Mouse (Mus musculus): ENCODE results near the gene Hectd2. TPM values are rescaled to one million over a fixed set of nuclear protein-coding genes. Genes with fewer than 3 reads are reported as not detected.
A peak's percentile ranks its signal among the peaks of the same experiment; 100 is the strongest.

Gene Hectd2
- polyA plus RNA-seq, 1 experiment: not detected

- peaks cover 7% of the 10 kb centered on the region for H3K4me1 ChIP-seq (ENCODE audit: control insufficient read depth, insufficient read depth, low read length)
- no peak overlapping the region for H3K4me3 ChIP-seq (ENCODE audit: insufficient read depth, low read depth, low read length)
- 35% methylated on average over 8 of the region's 8 CpGs for WGBS
- TF ChIP-seq POLR2A (IDR thresholded peaks at IDR 0.05; ENCODE audit: insufficient read depth, low read depth, low read length): no peak
- TF ChIP-seq CTCF (IDR thresholded peaks at IDR 0.05; ENCODE audit: insufficient read depth, low read depth, low read length): no peak
- H3K27ac ChIP-seq (ENCODE audit: insufficient read depth, low read depth, low read length): no peak overlapping the region
Measured at GRCm38 (mm10) chr19:36534766-36535140, 19.7 kb upstream of the Hectd2 start.

- Histone ChIP-seq H3K27ac (ENCODE audit: insufficient read depth, low read depth, low read length) (no peak overlapping the region), H3K4me3 (ENCODE audit: insufficient read depth, low read depth, low read length) (no peak overlapping the region)
- 85% methylated on average over 2 of the region's 2 CpGs for WGBS
Measured at GRCm38 (mm10) chr19:36535186-36535585, 19.3 kb upstream of the Hectd2 start.

GRCm38 (mm10) chr19:36535878-36536277 is 18.6 kb upstream of the Hectd2 start:
- WGBS: 52% methylated on average over 6 of the region's 6 CpGs
- TF ChIP-seq CTCF (IDR thresholded peaks at IDR 0.05; ENCODE audit: insufficient read depth, low read depth, low read length) (no peak), POLR2A (IDR thresholded peaks at IDR 0.05; ENCODE audit: insufficient read depth, low read depth, low read length) (no peak)
- H3K27ac ChIP-seq (ENCODE audit: insufficient read depth, low read depth, low read length): no peak overlapping the region
- H3K4me1 ChIP-seq (ENCODE audit: control insufficient read depth, insufficient read depth, low read length): peaks cover 10% of the 10 kb centered on the region
- no peak overlapping the region for H3K4me3 ChIP-seq (ENCODE audit: insufficient read depth, low read depth, low read length)

More at GRCm38 (mm10) chr19:36535186-36535585, 19.3 kb upstream of the Hectd2 start:
- H3K4me1 ChIP-seq (ENCODE audit: control insufficient read depth, insufficient read depth, low read length): peaks cover 10% of the 10 kb centered on the region
- TF ChIP-seq CTCF (IDR thresholded peaks at IDR 0.05; ENCODE audit: insufficient read depth, low read depth, low read length): no peak
- no peak for TF ChIP-seq POLR2A (IDR thresholded peaks at IDR 0.05; ENCODE audit: insufficient read depth, low read depth, low read length)

- H3K4me3 ChIP-seq (ENCODE audit: insufficient read depth, low read depth, low read length): no peak overlapping the region
- peaks cover 10% of the 10 kb centered on the region for H3K4me1 ChIP-seq (ENCODE audit: control insufficient read depth, insufficient read depth, low read length)
- WGBS: 70% methylated on average over 11 of the region's 11 CpGs
- no peak overlapping the region for H3K27ac ChIP-seq (ENCODE audit: insufficient read depth, low read depth, low read length)
- TF ChIP-seq CTCF (IDR thresholded peaks at IDR 0.05; ENCODE audit: insufficient read depth, low read depth, low read length) (no peak), POLR2A (IDR thresholded peaks at IDR 0.05; ENCODE audit: insufficient read depth, low read depth, low read length) (no peak)
Measured at GRCm38 (mm10) chr19:36536929-36537328, 17.5 kb upstream of the Hectd2 start.

GRCm38 (mm10) chr19:36538528-36538927 is 15.9 kb upstream of the Hectd2 start:
- WGBS: 3% methylated on average over 4 of the region's 4 CpGs
- Histone ChIP-seq H3K27ac (ENCODE audit: insufficient read depth, low read depth, low read length) (no peak overlapping the region), H3K4me3 (ENCODE audit: insufficient read depth, low read depth, low read length) (no peak overlapping the region), H3K4me1 (ENCODE audit: control insufficient read depth, insufficient read depth, low read length) (peaks cover 10% of the 10 kb centered on the region)
- TF ChIP-seq POLR2A (IDR thresholded peaks at IDR 0.05; ENCODE audit: insufficient read depth, low read depth, low read length) (no peak), CTCF (IDR thresholded peaks at IDR 0.05; ENCODE audit: insufficient read depth, low read depth, low read length) (no peak)

GRCm38 (mm10) chr19:36539311-36539710 is 15.1 kb upstream of the Hectd2 start:
- Histone ChIP-seq H3K4me1 (ENCODE audit: control insufficient read depth, insufficient read depth, low read length) (peaks cover 7% of the 10 kb centered on the region), H3K4me3 (ENCODE audit: insufficient read depth, low read depth, low read length) (no peak overlapping the region), H3K27ac (ENCODE audit: insufficient read depth, low read depth, low read length) (no peak overlapping the region)
- TF ChIP-seq POLR2A (IDR thresholded peaks at IDR 0.05; ENCODE audit: insufficient read depth, low read depth, low read length): no peak
- TF ChIP-seq CTCF (IDR thresholded peaks at IDR 0.05; ENCODE audit: insufficient read depth, low read depth, low read length): no peak
- 99% methylated on average over 2 of the region's 2 CpGs for WGBS

- no peak overlapping the region for H3K27ac ChIP-seq (ENCODE audit: insufficient read depth, low read depth, low read length)
- 0 out of 2 replicates have a peak, but pooled peaks cover 3% of the 10 kb centered on the region for H3K4me1 ChIP-seq (ENCODE audit: control insufficient read depth, insufficient read depth, low read length)
- WGBS: 74% methylated on average over 10 of the region's 10 CpGs
- no peak overlapping the region for H3K4me3 ChIP-seq (ENCODE audit: insufficient read depth, low read depth, low read length)
- TF ChIP-seq CTCF (IDR thresholded peaks at IDR 0.05; ENCODE audit: insufficient read depth, low read depth, low read length) (no peak), POLR2A (IDR thresholded peaks at IDR 0.05; ENCODE audit: insufficient read depth, low read depth, low read length) (no peak)
Measured at GRCm38 (mm10) chr19:36540012-36540606, 14.3 kb upstream of the Hectd2 start.

- 57% methylated on average over 7 of the region's 7 CpGs for WGBS
- H3K4me1 ChIP-seq (ENCODE audit: control insufficient read depth, insufficient read depth, low read length): 0 out of 2 replicates have a peak, but pooled peaks cover 3% of the 10 kb centered on the region
Measured at GRCm38 (mm10) chr19:36540776-36541175, 13.7 kb upstream of the Hectd2 start.

GRCm38 (mm10) chr19:36553561-36554045 is 836 bp upstream of the Hectd2 start:
- H3K4me1 ChIP-seq (ENCODE audit: control insufficient read depth, insufficient read depth, low read length): peaks cover 7% of the 10 kb centered on the region; the same call in 1 of the 2 replicates
- H3K27ac ChIP-seq (ENCODE audit: insufficient read depth, low read depth, low read length): peak overlapping the region; percentile 98
- H3K4me3 ChIP-seq (ENCODE audit: insufficient read depth, low read depth, low read length): peak overlapping the region; percentile 94
- no peak for TF ChIP-seq POLR2A (IDR thresholded peaks at IDR 0.05; ENCODE audit: insufficient read depth, low read depth, low read length)
- no peak for TF ChIP-seq CTCF (IDR thresholded peaks at IDR 0.05; ENCODE audit: insufficient read depth, low read depth, low read length)
- under 1% methylated on average over 20 of the region's 20 CpGs for WGBS

More at GRCm38 (mm10) chr19:36540776-36541175, 13.7 kb upstream of the Hectd2 start:
- Histone ChIP-seq H3K4me3 (ENCODE audit: insufficient read depth, low read depth, low read length) (no peak overlapping the region), H3K27ac (ENCODE audit: insufficient read depth, low read depth, low read length) (no peak overlapping the region)
- TF ChIP-seq POLR2A (IDR thresholded peaks at IDR 0.05; ENCODE audit: insufficient read depth, low read depth, low read length) (no peak), CTCF (IDR thresholded peaks at IDR 0.05; ENCODE audit: insufficient read depth, low read depth, low read length) (no peak)
